Comparison of ENCODE assay signal across 30 mouse cellular contexts in genomic region chr12:80956039-80956438, GRCm38 (mm10). TPM values are rescaled to one million over a fixed set of nuclear protein-coding genes. Genes with fewer than 3 reads are reported as not detected.
DNase-seq lines count a peak whose midpoint lies in the region; ATAC-seq and TF ChIP-seq lines count a peak whose summit lies in the region.
"Had no signal": no experiment of that assay in that cellular context is flagged by ENCODE, and none has a peak within 500 bp of the region (broad histone marks: within the 10 kb centered on the region; RNA-seq: fewer than 3 reads in every experiment).

No protein-coding gene starts in this region.

- no peak for ATAC-seq in midbrain, embryonic 11.5 days (ENCODE audit: low FRiP score)
- ATAC-seq in midbrain, postnatal 0 days (ENCODE audit: low FRiP score): no peak
- ATAC-seq: forebrain, embryonic 15.5 days; Patski had no signal

- intact Hi-C loops in gastrocnemius, postnatal 36 days (cut with DNase I): no loop called here

- no peaks in the 10 kb centered on the region for H3K9me3 ChIP-seq in midbrain, embryonic 11.5 days (ENCODE audit: control insufficient read depth, low read length)
- H3K9me3 ChIP-seq in midbrain, postnatal 0 days (ENCODE audit: low read length): no peaks in the 10 kb centered on the region
- H3K9me3 ChIP-seq: embryonic facial prominence, embryonic 10.5 days; embryonic facial prominence, embryonic 13.5 days; forebrain, embryonic 12.5 days; forebrain, embryonic 15.5 days; hindbrain, embryonic 12.5 days; hindbrain, embryonic 15.5 days had no signal

- peaks cover 28% of the 10 kb centered on the region for H3K36me3 ChIP-seq in midbrain, embryonic 11.5 days (ENCODE audit: control insufficient read depth, insufficient read depth, low read length)
- peaks cover 31% of the 10 kb centered on the region for H3K36me3 ChIP-seq in midbrain, postnatal 0 days (ENCODE audit: insufficient read depth, low read length)

- H3K27me3 ChIP-seq in midbrain, embryonic 11.5 days (ENCODE audit: control insufficient read depth, insufficient read depth, low read length): no peaks in the 10 kb centered on the region
- no peaks in the 10 kb centered on the region for H3K27me3 ChIP-seq in midbrain, postnatal 0 days (ENCODE audit: insufficient read depth, low read length)
- H3K27me3 ChIP-seq: embryonic facial prominence, embryonic 13.5 days; forebrain, embryonic 12.5 days; forebrain, embryonic 15.5 days; hindbrain, embryonic 12.5 days; hindbrain, embryonic 15.5 days; Patski had no signal

- TF ChIP-seq CTCF in midbrain, postnatal 0 days (IDR thresholded peaks at IDR 0.05): no peak

- WGBS in midbrain, embryonic 11.5 days: 84% methylated on average over 3 of the region's 3 CpGs
- WGBS in midbrain, postnatal 0 days: 88% methylated on average over 3 of the region's 3 CpGs

- no peaks in the 10 kb centered on the region for H3K4me1 ChIP-seq in midbrain, embryonic 11.5 days (ENCODE audit: control insufficient read depth, insufficient read depth, low read length)
- H3K4me1 ChIP-seq in midbrain, postnatal 0 days (ENCODE audit: insufficient read depth, low read length): no peaks in the 10 kb centered on the region
- H3K4me1 ChIP-seq: embryonic facial prominence, embryonic 10.5 days; embryonic facial prominence, embryonic 13.5 days; forebrain, embryonic 12.5 days had no signal

- H3K4me2 ChIP-seq in midbrain, embryonic 11.5 days: no peak overlapping the region
- H3K4me2 ChIP-seq in midbrain, postnatal 0 days (ENCODE audit: low read depth, low read length, poor library complexity, severe bottlenecking): no peak overlapping the region
- H3K4me2 ChIP-seq: embryonic facial prominence, embryonic 13.5 days; forebrain, embryonic 12.5 days; forebrain, embryonic 15.5 days; heart, embryonic 11.5 days; hindbrain, embryonic 12.5 days; hindbrain, embryonic 15.5 days had no signal

- no peak overlapping the region for H3K27ac ChIP-seq in midbrain, embryonic 11.5 days (ENCODE audit: low read depth, low read length)
- H3K27ac ChIP-seq in midbrain, postnatal 0 days (ENCODE audit: low read depth, low read length): no peak overlapping the region
- H3K27ac ChIP-seq: embryonic facial prominence, embryonic 10.5 days; embryonic facial prominence, embryonic 13.5 days; forebrain, embryonic 12.5 days; forebrain, embryonic 15.5 days; hindbrain, embryonic 12.5 days; hindbrain, embryonic 15.5 days had no signal

- no peak overlapping the region for H3K4me3 ChIP-seq in midbrain, embryonic 11.5 days (ENCODE audit: low read depth, low read length)
- H3K4me3 ChIP-seq in midbrain, postnatal 0 days (ENCODE audit: low read depth, low read length): no peak overlapping the region
- H3K4me3 ChIP-seq: embryonic facial prominence, embryonic 10.5 days; embryonic facial prominence, embryonic 13.5 days; erythroblast, embryonic 14.5 days; forebrain, embryonic 12.5 days; forebrain, embryonic 15.5 days; hindbrain, embryonic 12.5 days; hindbrain, embryonic 15.5 days had no signal

- H3K9ac ChIP-seq in midbrain, embryonic 11.5 days (ENCODE audit: low read length): no peak overlapping the region
- H3K9ac ChIP-seq in midbrain, postnatal 0 days (replicated peaks; ENCODE audit: low read length, poor library complexity, severe bottlenecking): no peak overlapping the region
- H3K9ac ChIP-seq: embryonic facial prominence, embryonic 13.5 days; forebrain, embryonic 12.5 days; forebrain, embryonic 15.5 days; hindbrain, embryonic 12.5 days; hindbrain, embryonic 15.5 days had no signal

- DNase-seq in adrenal gland, postnatal 10 days: peak; percentile 0
- no peak for DNase-seq in adrenal gland, postnatal 14 days
- peak; percentile 1 for DNase-seq in kidney, adult 11 months
- DNase-seq in kidney, postnatal 4 days: no peak
- peak; percentile 12 for DNase-seq in midbrain, embryonic 11.5 days (ENCODE audit: low spot score, missing footprints)
- DNase-seq in midbrain, postnatal 0 days (ENCODE audit: low spot score): no peak
- DNase-seq in layer of hippocampus, adult 11-12 months (ENCODE audit: low spot score): no peak
- DNase-seq in gastrocnemius, postnatal 36 days: no peak
- DNase-seq: adrenal gland, postnatal 25 days; cerebellum, adult 11-12 months; cerebellum, adult 8-10 months; cerebellum, postnatal 10 days; cerebellum, postnatal 36 days; embryo, embryonic 11 days; gastrocnemius, postnatal 10 days had no signal

RNA-seq across cellular contexts. Expression of gene Srsf5, which starts 10.7 kb away (rescaled TPM):
- total RNA-seq in adrenal gland, postnatal 10 days (2021): 100 to 1,000 TPM; 303 to 435 TPM
- 383 and 441 TPM in 2 replicates for total RNA-seq in adrenal gland, postnatal 14 days (2021)
- 444 and 504 TPM in 2 replicates for polyA plus RNA-seq in midbrain, embryonic 11.5 days (2014; fragmentation: Nextera tagmentation; extraction: Ambion mirVana)
- 252 and 341 TPM in 2 replicates for total RNA-seq in midbrain, postnatal 0 days (2014; rRNA removed)
- 422 and 475 TPM in 2 replicates for polyA plus RNA-seq in midbrain, postnatal 0 days (2015; fragmentation: Nextera tagmentation; extraction: Ambion mirVana)
- 100 to 1,000 TPM in 1 of 2 experiments, 10 to 100 TPM in 1; 68.5 to 119 TPM for total RNA-seq in gastrocnemius, postnatal 36 days (2021)

RNA-seq across cellular contexts. Expression of gene Slc10a1, which starts 12.5 kb away (rescaled TPM):
- 10 to 100 TPM; 24.7 to 77.6 TPM for total RNA-seq in adrenal gland, postnatal 10 days (2021)
- total RNA-seq in adrenal gland, postnatal 14 days (2021): 3.0 and 59.5 TPM in 2 replicates
- polyA plus RNA-seq in midbrain, embryonic 11.5 days (2014; fragmentation: Nextera tagmentation; extraction: Ambion mirVana): 0.26 and 0.44 TPM in 2 replicates
- not detected in 2 replicates for total RNA-seq in midbrain, postnatal 0 days (2014; rRNA removed)
- polyA plus RNA-seq in midbrain, postnatal 0 days (2015; fragmentation: Nextera tagmentation; extraction: Ambion mirVana): 0.12 TPM in 1 of 2 replicates, not detected in the other
- total RNA-seq in gastrocnemius, postnatal 36 days (2021): not detected
- total RNA-seq: adrenal gland, adult 18-20 months; adrenal gland, postnatal 25 days; heart, adult 8-10 months; heart, postnatal 25 days; hematopoietic stem cell, adult 5-6 weeks had no signal
- polyA plus RNA-seq: brain, embryonic 14.5 days; cortical plate, adult 2 months; erythroblast, embryonic 14.5 days had no signal

Comparison
In these comparisons a context has a peak if more than half of its experiments do, and no peak if none do; other contexts are left out.
1. DNase-seq: peak in adrenal gland, postnatal 10 days (single experiment), kidney, adult 11 months (single experiment) and midbrain, embryonic 11.5 days (single experiment); none in adrenal gland, postnatal 14 days (single experiment), kidney, postnatal 4 days (0 of 2), midbrain, postnatal 0 days (single experiment), layer of hippocampus, adult 11-12 months (single experiment) and gastrocnemius, postnatal 36 days (0 of 2).